Mouse (Mus musculus) stomach, embryonic 15.5 days (tissue): ENCODE results near the gene Kras. TPM values are rescaled to one million over a fixed set of nuclear protein-coding genes. Genes with fewer than 3 reads are reported as not detected.

Experiments
- ATAC-seq: fragments of 200-750 bp; cut with Nextera tagmentation; 2 replicates; pipeline ENCODE4 v1.8.0; 2017; ENCODE audit warnings: low read depth, moderate number of reproducible peaks, moderate TSS enrichment; ENCODE audit not compliant: insufficient read depth, low FRiP score
- H3K27ac ChIP-seq: fragments of 300-500 bp; sonication (generic); 2 replicates; pipeline ENCODE4 v1.5.1; 2015; ENCODE audit warnings: mild to moderate bottlenecking, inconsistent platforms
- H3K27me3 ChIP-seq: fragments of 300-500 bp; sonication (generic); replicated peaks from 2 replicates; pipeline ENCODE4 v1.6.1; 2015; ENCODE audit warnings: inconsistent platforms
- H3K36me3 ChIP-seq: fragments of 300-500 bp; sonication (generic); 2 replicates; pipeline ENCODE4 v1.6.1; 2015; ENCODE audit warnings: inconsistent platforms
- H3K4me1 ChIP-seq: fragments of 300-500 bp; sonication (generic); 2 replicates; pipeline ENCODE4 v1.6.1; 2015; ENCODE audit warnings: inconsistent platforms
- H3K4me2 ChIP-seq: fragments of 300-500 bp; sonication (generic); 2 replicates; pipeline ENCODE4 v1.6.1; 2015; ENCODE audit warnings: mild to moderate bottlenecking, inconsistent platforms
- H3K4me3 ChIP-seq: fragments of 300-500 bp; sonication (generic); replicated peaks from 2 replicates; pipeline ENCODE4 v1.5.1; 2015; ENCODE audit warnings: inconsistent platforms
- H3K9ac ChIP-seq: fragments of 300-500 bp; sonication (generic); 2 replicates; pipeline ENCODE4 v1.6.1; 2015; ENCODE audit warnings: inconsistent platforms
- H3K9me3 ChIP-seq: fragments of 300-500 bp; sonication (generic); 2 replicates; pipeline ENCODE4 v1.6.1; 2016; ENCODE audit warnings: inconsistent platforms
- WGBS: fragments of 180-500 bp; shearing (Covaris S2); methylation state at CpG from one replicate; pipeline ENCODE4 v1.1.7; 2015; 5-methylcytosine and 5-hydroxymethylcytosine counted together
- polyA plus RNA-seq: library from polyadenylated mRNA; unstranded; fragments of >200 nt; fragmentation: Nextera tagmentation; extraction: Ambion mirVana; gene quantifications from 2 replicates; pipeline ENCODE4 v1.2.1, GENCODE M21; 2015

Gene Kras
- polyA plus RNA-seq = 65.8 and 66.8 TPM in 2 replicates

DNA sequence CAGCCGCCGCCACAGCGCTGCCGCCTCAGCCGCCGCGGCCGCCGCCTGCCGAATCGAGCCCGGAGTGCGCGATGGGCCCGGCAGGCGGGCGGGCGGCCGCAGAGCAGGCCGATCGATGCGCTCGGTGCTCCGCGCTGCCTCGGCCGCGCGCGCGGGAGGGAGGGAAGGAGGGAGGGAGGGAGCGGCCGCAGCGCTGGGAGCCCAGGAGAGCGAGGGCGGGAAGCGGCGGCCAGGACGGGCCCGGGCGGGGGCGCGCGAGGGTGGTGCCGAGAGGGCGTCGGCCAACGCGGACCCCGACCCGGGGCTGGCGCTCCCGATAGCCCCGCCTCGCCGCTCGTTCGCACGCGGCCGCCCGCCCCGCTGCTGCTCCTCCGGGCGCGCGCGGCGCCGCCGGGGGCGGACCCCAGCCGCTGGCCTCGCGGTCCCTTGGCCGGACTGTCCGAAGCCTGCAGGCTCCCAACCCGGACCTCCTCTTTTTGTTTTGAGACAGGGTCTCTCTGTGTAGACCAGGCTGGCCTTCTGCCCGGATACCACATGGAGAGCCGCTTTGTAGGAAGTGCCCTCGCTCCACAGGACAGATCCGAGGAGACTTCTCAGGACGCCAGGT is at the start of gene Kras:
TSS of gene Kras (minus strand) at position 55 of the 607 bp plus-strand sequence.
- H3K9me3 ChIP-seq = no peaks in the 10 kb centered on the region
- no peaks in the 10 kb centered on the region for H3K27me3 ChIP-seq
- H3K4me2 ChIP-seq = peak within 1 kb of the TSS; percentile 86
- H3K27ac ChIP-seq = peak within 1 kb of the TSS; percentile 82
- peak; percentile 95 for ATAC-seq
- whole genome bisulfite sequencing = 1% methylated on average over 33 of the region's 83 CpGs
- peaks cover 7% of the 10 kb centered on the region; the same call in 1 of the 2 replicates for H3K4me1 ChIP-seq
- H3K4me3 ChIP-seq = peak within 1 kb of the TSS; percentile 92
- H3K36me3 ChIP-seq = no peaks in the 10 kb centered on the region
- peak within 1 kb of the TSS; percentile 96 for H3K9ac ChIP-seq

DNA sequence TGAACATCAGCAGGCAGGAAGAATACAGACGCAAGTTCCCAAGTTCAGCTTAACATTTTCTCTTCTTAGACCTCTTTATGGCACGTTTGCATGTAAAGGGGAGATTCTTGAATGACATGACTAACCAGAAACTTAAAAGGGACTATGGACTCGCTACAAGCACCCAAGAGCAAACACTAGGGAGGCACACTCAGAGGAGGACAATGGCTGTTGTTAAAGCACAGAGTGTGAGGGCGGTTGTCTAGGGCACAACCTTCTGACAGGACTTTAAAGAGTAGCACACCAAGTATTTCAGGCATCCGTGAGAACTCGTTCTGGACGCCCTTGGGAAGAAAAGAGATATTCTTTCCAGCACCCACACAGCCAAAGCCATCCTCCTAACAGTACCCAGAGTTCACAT is 47.6 kb upstream of the Kras start:
- H3K4me1 ChIP-seq = no peaks in the 10 kb centered on the region
- H3K27me3 ChIP-seq = no peaks in the 10 kb centered on the region
- H3K27ac ChIP-seq = no peak overlapping the region
- no peak overlapping the region for H3K4me2 ChIP-seq
- ATAC-seq = no peak
- no peaks in the 10 kb centered on the region for H3K9me3 ChIP-seq
- H3K9ac ChIP-seq = no peak overlapping the region
- no peaks in the 10 kb centered on the region for H3K36me3 ChIP-seq
- 59% methylated on average over 7 of the region's 7 CpGs for WGBS
- no peak overlapping the region for H3K4me3 ChIP-seq

DNA sequence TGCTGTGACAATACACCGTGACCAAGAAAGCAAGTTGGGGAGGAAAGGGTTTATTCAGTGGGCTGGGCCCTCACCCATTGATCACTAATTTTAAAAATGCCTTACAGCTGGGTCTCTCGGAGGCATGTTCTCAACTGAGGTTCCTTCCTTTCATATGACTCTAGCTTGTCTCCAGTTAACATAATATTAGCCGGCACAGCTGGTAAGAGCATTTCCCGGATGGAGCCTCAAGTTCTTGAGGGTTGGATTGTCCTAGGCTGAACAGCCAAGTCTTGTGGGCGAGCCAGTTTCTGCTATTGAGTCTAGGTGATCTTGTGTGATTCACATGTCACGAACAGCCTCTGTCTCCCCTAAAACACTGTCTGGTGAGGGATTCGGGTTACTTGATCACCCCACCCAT is 46.9 kb upstream of the Kras start:
- Histone ChIP-seq H3K9me3 (no peaks in the 10 kb centered on the region), H3K9ac (no peak overlapping the region), H3K27ac (no peak overlapping the region), H3K4me2 (no peak overlapping the region), H3K27me3 (no peaks in the 10 kb centered on the region), H3K4me1 (peaks cover under 1% of the 10 kb centered on the region; the same call in 1 of the 2 replicates), H3K4me3 (no peak overlapping the region), H3K36me3 (no peaks in the 10 kb centered on the region)
- ATAC-seq = no peak
- WGBS = 83% methylated on average over 7 of the region's 7 CpGs

DNA sequence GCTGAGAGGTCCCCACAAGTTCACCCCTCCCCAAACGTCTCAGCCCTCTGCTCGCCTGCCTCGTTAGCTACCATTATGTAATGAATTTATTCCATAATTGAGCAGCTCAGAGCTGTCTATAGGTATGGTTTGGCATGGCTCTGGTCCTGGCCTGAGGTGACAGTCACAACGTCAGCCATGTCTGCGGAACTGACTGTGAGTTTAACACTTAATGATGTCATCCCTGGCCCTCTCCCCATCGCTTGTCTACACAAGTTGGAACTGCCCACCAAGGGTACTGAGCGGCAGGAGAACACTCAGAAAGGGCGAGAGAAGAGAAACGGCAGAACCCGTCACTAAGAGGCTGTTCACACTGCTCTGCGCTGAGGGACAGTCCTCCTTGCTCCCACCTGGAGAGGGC is 45.1 kb upstream of the Kras start:
- peaks cover 4% of the 10 kb centered on the region; the same call in 1 of the 2 replicates for H3K4me1 ChIP-seq
- H3K27ac ChIP-seq = no peak overlapping the region
- H3K4me2 ChIP-seq = no peak overlapping the region
- WGBS = 68% methylated on average over 11 of the region's 11 CpGs
- no peak overlapping the region for H3K9ac ChIP-seq
- no peaks in the 10 kb centered on the region for H3K36me3 ChIP-seq
- H3K4me3 ChIP-seq = no peak overlapping the region
- ATAC-seq = no peak
- no peaks in the 10 kb centered on the region for H3K27me3 ChIP-seq
- no peaks in the 10 kb centered on the region for H3K9me3 ChIP-seq

DNA sequence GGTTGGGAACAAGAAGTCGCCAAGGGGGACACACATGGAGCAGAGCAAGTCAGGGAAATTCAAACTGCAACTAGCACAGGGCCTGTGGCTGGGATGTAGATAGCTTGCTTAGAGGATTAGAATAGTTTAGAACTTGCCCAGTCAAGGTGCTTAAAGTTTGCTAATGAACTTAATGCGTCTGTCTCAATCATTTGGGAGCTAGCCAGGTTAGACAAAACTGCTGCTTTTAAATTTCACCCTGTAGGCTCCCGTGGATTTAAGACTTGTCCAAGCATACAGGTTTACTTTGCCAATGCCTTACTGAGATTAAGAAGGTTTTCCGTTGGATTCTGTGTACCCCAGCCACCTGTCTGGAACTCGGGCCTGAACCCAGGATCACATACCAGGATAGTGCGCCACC is 43.1 kb upstream of the Kras start:
- Histone ChIP-seq H3K9ac (no peak overlapping the region), H3K9me3 (no peaks in the 10 kb centered on the region), H3K36me3 (no peaks in the 10 kb centered on the region), H3K4me2 (no peak overlapping the region), H3K4me1 (peaks cover 4% of the 10 kb centered on the region; the same call in 1 of the 2 replicates), H3K27ac (no peak overlapping the region), H3K27me3 (no peaks in the 10 kb centered on the region), H3K4me3 (no peak overlapping the region)
- no peak for ATAC-seq
- 80% methylated on average over 6 of the region's 6 CpGs for WGBS

DNA sequence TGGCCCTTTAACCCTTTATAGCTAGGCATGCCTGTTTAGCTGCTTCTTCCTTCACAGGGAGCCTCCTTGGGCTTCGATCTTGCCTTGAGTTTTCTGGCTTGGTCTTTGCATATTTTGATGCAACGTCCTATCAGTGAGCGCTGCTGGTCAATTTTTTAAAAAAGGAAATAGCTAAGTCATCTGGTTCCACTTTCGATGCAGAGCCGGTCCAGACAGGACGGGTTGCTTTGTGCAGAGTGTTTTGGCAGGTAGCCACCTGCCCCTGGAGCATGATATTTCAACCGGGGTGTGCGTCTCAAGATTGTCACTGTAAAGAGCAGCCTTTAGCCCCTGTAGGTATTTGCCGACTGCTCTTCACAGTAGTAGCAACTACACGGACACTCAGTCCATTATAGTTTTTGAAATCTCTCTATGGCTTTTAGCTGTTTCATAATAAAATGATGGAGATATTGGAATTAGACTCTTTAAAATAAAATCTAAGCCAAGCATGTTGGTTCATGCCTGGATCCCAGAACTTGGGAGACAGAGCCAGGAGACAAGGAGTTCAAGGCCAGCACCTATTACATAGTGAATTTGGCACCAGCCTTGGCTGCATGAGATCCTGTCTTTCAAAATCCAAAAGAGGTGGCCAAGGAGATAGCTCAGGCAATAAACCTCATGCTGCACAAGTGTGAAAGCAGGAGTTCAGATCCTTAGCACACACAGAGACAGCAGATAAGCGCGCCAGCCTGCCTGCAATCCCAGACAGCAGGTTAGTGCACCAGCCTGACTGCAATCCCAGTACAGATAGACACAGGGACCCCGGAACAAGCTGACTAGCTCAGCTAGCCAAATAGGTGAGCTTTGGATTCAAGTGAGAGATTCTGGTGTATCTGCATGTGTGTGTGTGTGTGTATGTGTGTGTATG is 41.6 kb upstream of the Kras start:
- no peaks in the 10 kb centered on the region for H3K36me3 ChIP-seq
- no peaks in the 10 kb centered on the region for H3K9me3 ChIP-seq
- no peak overlapping the region for H3K9ac ChIP-seq
- H3K4me2 ChIP-seq = no peak overlapping the region; the same call in 1 of the 2 replicates
- ATAC-seq = no peak
- H3K27ac ChIP-seq = no peak overlapping the region
- H3K27me3 ChIP-seq = no peaks in the 10 kb centered on the region
- H3K4me3 ChIP-seq = no peak overlapping the region
- H3K4me1 ChIP-seq = peaks cover 4% of the 10 kb centered on the region; the same call in 1 of the 2 replicates
- WGBS = 61% methylated on average over 13 of the region's 13 CpGs

DNA sequence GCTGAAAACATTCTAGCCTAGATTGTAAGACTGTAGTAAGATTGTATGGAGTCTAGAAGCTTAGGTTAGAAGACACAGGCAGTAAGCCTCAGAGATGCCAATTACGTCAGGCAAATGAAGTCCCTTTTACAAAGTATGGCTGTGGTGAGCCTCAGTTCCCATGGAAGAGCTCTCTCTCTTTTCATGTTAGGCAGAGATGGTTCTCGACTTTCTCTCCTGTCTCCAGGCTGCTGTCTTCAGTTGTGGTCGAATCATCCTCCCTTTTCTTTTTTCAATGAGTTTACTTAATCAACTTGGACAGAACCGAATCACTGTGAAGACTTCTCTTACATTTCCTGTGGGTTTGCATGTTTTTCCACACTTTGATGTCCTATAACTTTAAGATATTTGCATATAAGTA is 35.6 kb upstream of the Kras start:
- Histone ChIP-seq H3K9me3 (no peaks in the 10 kb centered on the region), H3K4me2 (no peak overlapping the region), H3K4me3 (no peak overlapping the region), H3K27me3 (no peaks in the 10 kb centered on the region), H3K27ac (no peak overlapping the region), H3K36me3 (no peaks in the 10 kb centered on the region), H3K4me1 (no peaks in the 10 kb centered on the region), H3K9ac (no peak overlapping the region)
- no peak for ATAC-seq
- WGBS = 80% methylated on average over 4 of the region's 4 CpGs

DNA sequence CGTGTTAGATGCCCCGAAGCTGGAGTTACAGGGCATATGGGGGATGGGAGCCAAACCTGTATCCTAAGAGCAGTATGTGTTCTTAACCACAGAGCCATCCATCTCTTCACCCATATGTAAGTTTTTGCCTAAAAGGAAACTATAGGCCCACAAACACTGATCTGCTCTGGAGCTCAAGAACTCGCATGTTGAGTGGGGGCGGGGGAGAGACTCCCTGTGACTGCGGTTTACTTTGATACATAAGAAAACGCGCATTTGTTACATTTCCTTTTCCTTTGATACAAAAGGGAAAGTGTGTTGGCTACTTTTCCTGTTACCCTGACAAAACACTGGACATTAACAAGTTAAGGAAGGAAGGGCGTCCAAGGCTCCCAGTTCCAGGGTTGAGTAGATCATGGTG is 34.2 kb upstream of the Kras start:
- H3K4me2 ChIP-seq = no peak overlapping the region
- ATAC-seq = no peak
- no peak overlapping the region for H3K27ac ChIP-seq
- H3K4me3 ChIP-seq = no peak overlapping the region
- no peak overlapping the region for H3K9ac ChIP-seq
- H3K4me1 ChIP-seq = no peaks in the 10 kb centered on the region
- no peaks in the 10 kb centered on the region for H3K27me3 ChIP-seq
- 88% methylated on average over 8 of the region's 8 CpGs for WGBS
- no peaks in the 10 kb centered on the region for H3K9me3 ChIP-seq
- no peaks in the 10 kb centered on the region for H3K36me3 ChIP-seq

DNA sequence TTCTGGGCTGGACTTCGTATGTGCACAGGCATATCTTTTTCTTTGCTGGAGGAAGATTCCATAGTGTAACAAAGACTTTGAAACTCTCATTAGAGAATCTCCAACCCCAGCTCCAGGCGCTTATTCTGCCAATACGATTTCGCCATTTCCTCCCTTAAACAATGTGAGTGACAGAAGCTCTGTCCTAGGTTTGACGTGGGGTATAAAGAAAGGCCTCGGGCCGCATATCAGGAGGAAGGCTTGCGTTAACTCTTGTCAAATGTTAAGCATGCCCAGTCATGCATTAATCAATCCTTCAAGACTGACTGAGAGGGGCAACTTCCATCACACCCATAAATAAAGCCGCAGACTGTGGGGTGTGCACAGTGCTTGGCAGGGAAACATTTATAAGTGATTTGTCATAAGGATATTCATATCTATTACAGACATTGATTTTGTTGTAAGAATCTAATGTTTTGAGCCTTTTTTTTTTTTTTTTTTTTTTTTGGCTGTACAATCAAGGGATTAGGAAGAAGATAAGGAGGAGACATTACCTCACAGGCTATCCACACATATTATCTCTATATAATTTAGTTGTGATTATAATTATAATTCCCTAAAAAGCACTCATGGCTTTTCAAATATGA is 27.2 kb upstream of the Kras start:
- Histone ChIP-seq H3K4me1 (peaks cover 6% of the 10 kb centered on the region), H3K36me3 (no peaks in the 10 kb centered on the region), H3K9ac (no peak overlapping the region), H3K4me3 (no peak overlapping the region), H3K9me3 (no peaks in the 10 kb centered on the region), H3K4me2 (peak overlapping the region; percentile 53; the same call in 1 of the 2 replicates), H3K27ac (no peak overlapping the region), H3K27me3 (no peaks in the 10 kb centered on the region)
- no peak for ATAC-seq
- 67% methylated on average over 9 of the region's 9 CpGs for WGBS

DNA sequence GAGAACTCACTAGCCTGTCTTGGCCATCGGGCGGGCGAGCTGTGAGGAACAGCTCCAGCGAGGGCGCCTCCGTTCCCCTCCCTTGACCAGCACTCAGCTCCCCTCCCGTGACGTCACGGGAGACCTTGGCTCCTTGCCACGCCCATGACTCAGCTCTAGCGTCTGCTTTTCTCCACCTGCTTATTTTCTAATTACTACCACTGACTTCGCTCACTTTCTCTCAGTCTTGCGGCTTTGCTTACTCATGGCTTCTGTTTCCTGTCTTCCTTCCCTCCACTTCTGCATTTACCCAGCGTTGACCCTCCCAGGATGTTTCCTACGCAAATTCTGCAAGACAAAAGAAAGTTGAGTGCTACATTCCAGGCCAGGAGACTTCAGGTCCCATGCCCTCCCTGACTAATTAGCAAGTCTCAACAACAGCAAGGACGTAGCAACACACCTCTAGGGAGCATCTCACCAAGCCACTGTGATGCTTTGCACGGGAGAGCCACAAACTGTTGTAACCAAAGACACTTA is 26.3 kb upstream of the Kras start:
- 2% methylated on average over 17 of the region's 17 CpGs for WGBS
- Histone ChIP-seq H3K27me3 (no peaks in the 10 kb centered on the region), H3K36me3 (no peaks in the 10 kb centered on the region), H3K9me3 (no peaks in the 10 kb centered on the region), H3K27ac (no peak overlapping the region), H3K4me3 (peak overlapping the region; percentile 4; the same call in 1 of the 2 replicates), H3K4me1 (peaks cover 6% of the 10 kb centered on the region), H3K9ac (no peak overlapping the region), H3K4me2 (peak overlapping the region; percentile 53)
- peak; percentile 60 for ATAC-seq

DNA sequence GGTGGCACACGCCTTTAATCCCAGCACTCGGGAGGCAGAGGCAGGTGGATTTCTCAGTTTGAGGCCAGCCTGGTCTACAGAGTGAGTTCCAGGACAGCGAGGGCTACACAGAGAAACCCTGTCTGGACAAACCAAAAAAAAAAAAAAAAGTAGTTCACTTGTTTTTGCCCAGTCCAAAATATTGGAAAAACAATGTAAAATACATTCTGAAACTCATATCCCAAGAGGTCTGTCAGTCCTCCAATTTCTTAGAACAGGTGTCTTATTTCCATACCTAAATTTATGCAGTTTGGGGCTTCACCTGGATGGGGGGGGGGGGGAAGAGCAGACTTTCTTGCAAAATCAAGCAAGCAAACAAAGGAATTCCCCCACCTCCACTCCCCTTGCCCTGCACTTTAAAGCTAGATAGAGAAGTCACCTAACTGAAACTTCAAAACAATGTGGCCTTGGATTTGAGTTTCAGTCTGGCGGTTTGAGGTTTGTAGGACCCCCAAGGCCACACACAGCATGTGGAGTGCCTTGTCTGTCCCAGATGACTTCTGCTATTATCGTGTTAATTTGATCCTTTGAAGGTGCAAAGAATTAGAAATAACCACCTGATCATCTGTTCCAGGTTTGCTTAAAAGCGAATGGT is 25.7 kb upstream of the Kras start:
- peak overlapping the region; percentile 53 for H3K4me2 ChIP-seq
- peak overlapping the region; percentile 4; the same call in 1 of the 2 replicates for H3K4me3 ChIP-seq
- no peak for ATAC-seq
- H3K27ac ChIP-seq = no peak overlapping the region
- peaks cover 6% of the 10 kb centered on the region for H3K4me1 ChIP-seq
- no peak overlapping the region for H3K9ac ChIP-seq
- no peaks in the 10 kb centered on the region for H3K36me3 ChIP-seq
- no peaks in the 10 kb centered on the region for H3K9me3 ChIP-seq
- H3K27me3 ChIP-seq = no peaks in the 10 kb centered on the region
- 49% methylated on average over 6 of the region's 6 CpGs for WGBS
